Mouse (Mus musculus): Measurements from ENCODE around the gene Dock3. TPM values are rescaled to one million over a fixed set of nuclear protein-coding genes. Genes with fewer than 3 reads are reported as not detected.

The Dock3 gene
- polyA plus RNA-seq (2014; fragmentation: Illumina TruSeq; extraction: RNeasy Lipid Tissue Mini Kit (QIAGEN cat#74804); ENCODE audit: low replicate concordance), result 1.4 TPM

GRCm38 (mm10) chr9:107231539-107232139 is at the start of gene Dock3:
Gene Dock3 (minus strand): TSS chr9:107231909.

DNA sequence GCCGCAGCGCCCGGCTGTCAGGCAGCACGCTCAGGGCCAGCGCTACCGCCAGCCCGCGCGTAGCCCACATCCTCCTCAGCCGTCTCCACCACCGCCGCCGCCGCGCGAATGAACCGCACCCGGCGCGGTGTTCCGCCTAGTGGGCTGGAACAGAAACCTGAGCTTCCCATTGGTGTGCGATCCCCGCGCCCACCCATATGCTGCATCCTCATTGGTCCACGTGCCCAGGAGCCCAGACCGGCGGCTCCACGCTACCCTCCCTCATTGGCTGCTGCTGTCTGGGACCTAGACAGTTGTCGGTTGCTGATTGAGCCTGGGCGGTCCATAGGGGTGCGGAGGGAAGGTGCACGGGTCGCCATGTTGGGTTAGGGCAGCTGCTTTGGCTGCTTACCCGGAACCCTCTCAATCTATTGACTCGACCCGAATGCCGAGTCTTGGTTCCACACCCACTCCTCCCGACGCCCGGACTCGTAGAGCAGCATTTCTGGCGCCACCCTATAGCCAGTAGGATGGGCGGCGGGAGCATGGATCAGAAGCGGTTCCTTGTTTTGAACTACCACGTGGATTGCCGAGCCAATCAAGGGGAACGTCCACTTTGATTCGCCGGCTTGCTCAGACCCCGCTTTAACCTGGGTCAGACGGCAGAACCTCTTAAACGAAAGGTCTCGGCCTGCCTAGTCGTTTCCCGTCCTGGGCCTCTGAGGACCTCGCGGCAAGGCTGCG is 339.7 kb downstream of the Dock3 start, which contains the start of gene Manf:
Manf (minus strand) TSS at position 151 of the 723 bp plus-strand sequence.

DNA sequence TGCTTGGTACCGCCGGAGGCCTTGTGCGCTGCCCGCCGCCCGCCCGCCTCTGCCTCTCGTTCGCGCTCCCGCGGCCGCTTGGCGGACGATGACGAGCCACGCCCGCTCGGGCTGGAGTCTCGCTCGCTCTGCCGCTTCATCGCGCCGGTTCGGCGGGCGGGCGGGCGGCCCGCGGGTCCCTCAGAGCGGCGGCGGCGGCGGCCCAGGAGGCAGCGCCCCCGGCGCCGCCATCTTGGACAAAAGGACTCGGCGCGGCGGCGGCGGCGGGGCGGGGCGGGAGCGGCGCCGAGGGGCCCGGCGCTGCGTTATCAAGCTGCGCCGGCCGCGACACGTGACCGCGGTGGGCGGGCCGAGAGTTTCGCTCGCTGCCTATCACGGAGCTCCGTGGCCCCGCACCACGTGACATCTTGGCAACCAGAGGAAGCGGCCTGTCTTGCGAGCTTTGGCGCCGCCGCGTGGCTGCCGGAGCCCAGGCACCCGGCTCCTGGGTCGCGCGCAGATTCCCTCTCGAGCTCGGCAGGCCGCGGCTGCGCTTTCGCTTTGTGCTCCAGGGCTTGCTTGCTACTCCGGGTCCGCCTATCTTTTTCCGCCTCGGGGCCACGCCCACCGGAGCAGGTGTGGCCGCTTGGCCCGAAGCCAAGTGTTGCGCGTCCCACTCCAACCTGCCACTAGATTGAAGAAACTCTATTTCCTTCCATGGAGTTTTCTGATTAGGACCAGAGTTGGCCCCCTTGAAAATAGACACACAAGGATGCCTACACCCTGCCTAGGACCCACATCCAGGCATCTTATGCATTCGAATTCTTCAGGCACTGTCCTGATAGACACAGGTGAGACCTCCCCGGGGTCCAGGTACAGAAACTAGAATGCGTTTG is 344.6 kb downstream of the Dock3 start, which contains the start of gene Rbm15b:
Rbm15b (minus strand) TSS at position 601 of the 875 bp plus-strand sequence.

Other genes with a start within 250 kb of the Dock3 start
- gene Mapkapk3, start 58.0 kb upstream of the Dock3 start, polyA plus RNA-seq (2014; fragmentation: Illumina TruSeq; extraction: RNeasy Lipid Tissue Mini Kit (QIAGEN cat#74804); ENCODE audit: low replicate concordance), result 5.2 TPM
- 1.7 TPM for gene Cish, start 64.1 kb upstream of the Dock3 start, polyA plus RNA-seq (2014; fragmentation: Illumina TruSeq; extraction: RNeasy Lipid Tissue Mini Kit (QIAGEN cat#74804); ENCODE audit: low replicate concordance)
- 0.74 TPM for gene Hemk1, start 106.4 kb upstream of the Dock3 start, polyA plus RNA-seq (2014; fragmentation: Illumina TruSeq; extraction: RNeasy Lipid Tissue Mini Kit (QIAGEN cat#74804); ENCODE audit: low replicate concordance)
- gene 6430571L13Rik, start 108.7 kb upstream of the Dock3 start, polyA plus RNA-seq (2014; fragmentation: Illumina TruSeq; extraction: RNeasy Lipid Tissue Mini Kit (QIAGEN cat#74804); ENCODE audit: low replicate concordance), result not detected
- gene Cacna2d2, start 167.7 kb upstream of the Dock3 start, polyA plus RNA-seq (2014; fragmentation: Illumina TruSeq; extraction: RNeasy Lipid Tissue Mini Kit (QIAGEN cat#74804); ENCODE audit: low replicate concordance), result not detected